Mouse (Mus musculus): ENCODE results near the gene Fam57b. TPM values are rescaled to one million over a fixed set of nuclear protein-coding genes. Genes with fewer than 3 reads are reported as not detected.
A peak's percentile ranks its signal among the peaks of the same experiment; 100 is the strongest.
"Not testable (repeated sequence)": the region's sequence is repeated elsewhere in the genome, so short reads cannot be mapped to it uniquely, and the experiment has no call there.

Gene Fam57b
- total RNA-seq, 1 experiment from 2014 or later: not detected

DNA sequence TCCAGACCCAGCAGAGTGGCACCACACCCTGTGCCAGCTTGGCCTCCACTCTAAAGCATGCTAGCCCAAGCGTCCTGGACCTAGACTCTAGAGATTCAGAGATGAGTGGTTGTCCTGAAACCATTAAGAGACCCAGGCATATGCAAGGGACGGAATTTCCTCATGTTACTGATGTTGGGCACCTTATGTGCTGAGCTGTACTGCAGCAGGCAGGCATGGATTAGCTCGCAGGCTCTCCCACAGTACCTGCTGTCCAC is 21.6 kb upstream of the Fam57b start:
- ATAC-seq (ENCODE audit: extremely low read depth, insufficient number of reproducible peaks, low FRiP score, poor library complexity, severe bottlenecking): no peak

DNA sequence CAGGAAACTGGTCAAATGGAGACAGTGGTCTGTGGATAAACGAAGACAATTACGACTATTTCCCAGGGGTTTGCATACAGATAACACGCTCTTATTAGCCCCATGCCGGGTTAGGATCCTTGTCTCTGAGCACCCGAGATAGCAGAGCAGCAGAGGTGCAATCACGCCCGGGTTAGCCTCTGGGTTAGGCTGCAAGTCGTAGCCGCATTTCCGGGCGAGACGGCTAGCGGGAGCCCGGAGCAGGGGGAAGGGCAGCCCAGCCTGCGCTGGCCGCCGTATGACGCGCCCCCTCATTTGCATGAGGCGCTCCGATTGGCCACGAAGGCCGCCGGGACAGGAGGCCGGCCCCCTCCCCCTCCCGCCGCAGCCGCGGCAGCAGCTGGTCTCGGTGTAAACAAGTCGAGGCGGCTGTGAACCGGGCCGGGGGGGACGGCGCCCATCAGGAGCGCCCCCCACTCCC is 20.8 kb upstream of the Fam57b start, which contains the start of gene Ypel3:
Gene Ypel3, plus strand, starts transcription at position 358 of the 460 bp plus-strand sequence.
- peak; percentile 90 for ATAC-seq (ENCODE audit: extremely low read depth, insufficient number of reproducible peaks, low FRiP score, poor library complexity, severe bottlenecking)

DNA sequence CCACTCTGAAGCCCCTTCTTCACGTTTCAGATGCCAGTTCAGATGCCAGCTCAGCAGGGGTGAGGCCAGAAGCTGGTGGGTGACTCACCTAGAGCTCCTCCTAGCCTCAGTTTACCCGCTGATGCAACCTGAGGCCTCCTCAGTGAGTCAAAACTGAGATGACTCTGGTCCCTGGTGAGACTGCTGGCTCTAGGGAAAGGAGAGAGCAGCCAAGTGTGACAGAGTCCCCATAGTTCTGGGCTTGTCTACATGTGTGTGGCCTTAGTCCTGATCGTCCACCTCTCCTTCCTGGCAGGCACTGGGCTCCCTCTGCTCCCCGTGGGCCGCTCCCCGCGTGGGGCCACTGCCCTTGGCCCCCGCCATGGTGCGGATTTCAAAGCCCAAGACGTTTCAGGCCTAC is 20.0 kb upstream of the Fam57b start:
- ATAC-seq (ENCODE audit: extremely low read depth, insufficient number of reproducible peaks, low FRiP score, poor library complexity, severe bottlenecking): no peak

DNA sequence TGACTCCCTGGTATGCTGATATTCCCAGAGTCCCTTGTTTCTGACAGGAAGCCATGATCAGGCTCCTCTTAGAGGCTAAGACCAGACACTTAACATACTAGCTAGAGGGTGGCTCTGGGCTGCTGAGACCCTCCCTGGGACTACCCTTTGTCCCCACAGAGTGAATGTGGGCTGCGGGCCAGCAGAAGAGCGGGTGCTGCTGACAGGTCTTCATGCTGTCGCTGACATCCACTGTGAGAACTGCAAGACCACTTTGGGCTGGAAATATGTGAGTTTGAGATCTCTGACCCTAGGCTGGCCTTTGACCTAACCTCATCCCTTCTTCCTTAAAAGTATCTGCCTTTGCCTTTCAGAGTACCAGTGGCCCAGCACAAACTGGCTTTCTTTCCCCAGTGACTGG is 19.3 kb upstream of the Fam57b start:
- ATAC-seq (ENCODE audit: extremely low read depth, insufficient number of reproducible peaks, low FRiP score, poor library complexity, severe bottlenecking): no peak

DNA sequence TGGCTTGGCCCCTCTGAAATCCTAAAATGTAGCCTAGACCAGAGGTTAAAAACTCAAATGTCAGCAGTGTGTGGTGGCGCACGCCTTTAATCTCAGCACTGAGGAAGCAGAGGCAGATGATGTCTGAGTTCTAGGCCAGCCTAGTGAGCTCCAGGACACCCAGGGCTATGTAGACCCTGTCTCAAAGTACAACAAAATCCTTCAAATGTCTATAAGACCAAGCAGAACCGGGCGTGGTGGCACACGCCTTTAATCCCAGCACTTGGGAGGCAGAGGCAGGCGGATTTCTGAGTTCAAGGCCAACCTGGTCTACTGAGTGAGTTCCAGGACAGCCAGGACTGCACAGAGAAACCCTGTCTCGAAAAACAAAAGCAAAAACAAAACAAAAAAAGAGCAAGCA is 18.4 kb upstream of the Fam57b start:
- ATAC-seq (ENCODE audit: extremely low read depth, insufficient number of reproducible peaks, low FRiP score, poor library complexity, severe bottlenecking): not testable (repeated sequence)

DNA sequence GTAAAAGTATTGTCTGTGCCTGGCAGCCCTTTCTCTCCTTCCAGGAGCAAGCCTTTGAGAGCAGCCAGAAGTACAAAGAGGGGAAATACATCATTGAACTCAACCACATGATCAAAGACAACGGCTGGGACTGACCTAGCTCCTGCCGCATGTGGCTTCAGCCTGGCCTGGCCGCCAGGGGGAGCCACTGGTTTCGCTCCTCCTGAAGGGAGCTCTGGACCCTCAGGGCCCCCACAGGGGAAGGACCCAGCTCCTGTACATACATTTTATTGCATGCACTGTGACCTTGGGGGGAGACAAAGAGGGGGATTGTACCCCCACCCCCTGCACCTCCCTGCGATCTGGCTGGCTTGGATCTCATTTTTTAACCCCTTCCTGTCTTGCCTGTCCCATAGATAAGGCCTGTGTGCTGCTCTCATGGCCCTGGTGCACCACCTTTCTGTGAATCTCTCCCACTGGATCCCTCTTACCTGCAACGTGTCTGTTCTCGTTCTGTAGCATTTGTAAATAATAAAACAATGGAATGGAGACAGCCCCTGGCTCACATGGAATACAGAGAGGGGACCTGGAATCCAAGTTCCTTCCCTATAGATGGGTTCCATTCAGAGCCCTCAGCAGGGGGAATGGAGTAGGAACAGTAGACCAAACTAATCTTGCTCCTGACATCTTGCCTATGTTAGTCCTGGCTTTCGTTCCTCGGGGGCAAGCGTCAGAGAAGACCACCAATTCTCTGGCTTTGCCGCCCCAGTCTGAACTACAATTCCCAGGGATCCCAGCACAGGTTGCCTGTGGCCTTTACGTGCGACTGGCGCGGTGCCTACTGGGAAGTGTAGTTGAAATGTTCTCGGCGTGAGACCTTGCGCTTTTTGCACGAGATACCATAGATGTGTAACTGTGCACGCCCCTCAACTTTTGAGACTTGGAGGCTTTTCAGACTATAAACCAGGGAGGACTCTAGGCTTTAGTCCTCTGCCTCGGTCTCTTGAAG is 17.2 kb upstream of the Fam57b start:
- ATAC-seq (ENCODE audit: extremely low read depth, insufficient number of reproducible peaks, low FRiP score, poor library complexity, severe bottlenecking): peak; percentile 35

DNA sequence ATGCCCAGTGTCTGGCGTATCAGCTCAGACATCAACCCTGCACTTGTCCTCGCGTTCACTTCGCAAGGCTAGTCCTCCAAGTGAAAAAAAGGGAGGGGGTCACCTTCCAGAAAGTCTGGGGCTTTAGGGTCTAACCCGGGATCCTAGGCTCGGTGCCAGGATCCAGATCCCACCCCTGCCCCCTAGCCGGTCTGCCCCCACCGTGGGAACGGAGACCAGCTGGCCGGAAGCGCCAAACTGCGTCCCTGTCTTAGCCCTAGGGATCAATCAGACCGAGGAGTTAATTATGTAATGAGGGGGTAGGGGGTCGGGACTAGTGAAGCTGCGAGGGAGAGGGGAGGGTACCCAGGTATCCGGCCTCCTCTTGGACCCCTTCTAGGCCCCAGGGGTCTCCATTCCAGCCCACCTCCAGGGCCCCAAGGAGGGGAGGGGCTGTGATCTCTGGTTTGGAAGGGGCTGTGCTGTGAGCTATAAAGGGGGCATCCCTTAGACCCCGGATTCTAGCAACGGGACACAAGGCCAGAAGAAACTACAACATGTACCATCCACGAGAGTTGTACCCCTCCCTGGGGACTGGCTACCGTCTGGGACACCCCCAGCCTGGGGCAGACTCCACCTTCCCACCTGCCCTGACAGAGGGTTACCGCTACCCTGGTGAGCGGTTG is 16.4 kb upstream of the Fam57b start, which contains the start of gene Tbx6:
Gene Tbx6, plus strand, starts transcription at position 513 of the 665 bp plus-strand sequence.
- ATAC-seq (ENCODE audit: extremely low read depth, insufficient number of reproducible peaks, low FRiP score, poor library complexity, severe bottlenecking): no peak

DNA sequence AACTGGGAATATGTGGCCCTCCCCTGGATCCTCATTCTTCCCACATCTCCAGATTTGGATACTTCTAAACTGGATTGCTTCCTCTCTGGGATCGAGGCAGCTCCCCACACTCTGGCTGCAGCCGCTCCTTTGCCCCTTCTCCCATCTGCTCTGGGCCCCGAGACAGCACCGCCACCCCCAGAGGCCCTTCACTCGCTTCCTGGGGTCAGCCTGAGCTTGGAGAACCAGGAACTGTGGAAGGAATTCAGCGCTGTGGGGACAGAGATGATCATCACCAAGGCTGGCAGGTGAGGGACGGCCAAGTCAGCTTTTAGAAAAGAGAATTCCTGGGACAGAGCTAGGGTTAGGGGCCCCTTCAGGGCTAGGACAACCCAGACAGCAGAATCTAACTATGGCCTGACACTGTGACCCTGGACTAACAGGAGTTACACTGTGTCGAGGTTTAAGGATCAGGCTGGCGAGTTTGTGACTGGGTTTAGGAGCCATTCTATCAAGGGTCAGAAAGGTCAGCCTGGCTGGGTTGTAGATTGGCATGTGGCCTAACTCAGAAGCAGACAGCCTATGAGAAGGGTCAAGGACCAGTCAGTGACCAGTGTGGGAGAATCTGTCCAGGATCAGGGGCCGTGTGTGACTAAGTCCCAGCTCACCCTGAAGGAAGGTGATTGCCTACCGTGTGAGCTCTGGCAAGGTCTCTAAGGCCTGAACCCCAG is 15.7 kb upstream of the Fam57b start:
- no peak for ATAC-seq (ENCODE audit: extremely low read depth, insufficient number of reproducible peaks, low FRiP score, poor library complexity, severe bottlenecking)

DNA sequence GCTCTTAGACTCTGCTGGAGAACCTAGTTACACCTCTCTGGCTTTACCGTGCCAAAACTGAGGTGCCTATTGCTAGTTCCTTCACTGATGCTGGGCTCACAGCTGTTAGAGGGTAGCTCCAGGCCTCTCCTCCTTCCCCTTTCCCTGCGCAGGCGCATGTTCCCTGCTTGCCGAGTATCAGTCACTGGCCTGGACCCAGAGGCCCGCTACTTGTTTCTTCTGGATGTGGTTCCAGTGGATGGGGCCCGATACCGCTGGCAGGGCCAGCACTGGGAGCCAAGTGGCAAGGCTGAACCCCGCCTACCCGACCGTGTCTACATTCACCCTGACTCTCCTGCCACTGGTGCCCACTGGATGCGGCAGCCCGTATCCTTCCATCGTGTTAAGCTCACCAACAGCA is 14.8 kb upstream of the Fam57b start:
- ATAC-seq (ENCODE audit: extremely low read depth, insufficient number of reproducible peaks, low FRiP score, poor library complexity, severe bottlenecking): no peak

DNA sequence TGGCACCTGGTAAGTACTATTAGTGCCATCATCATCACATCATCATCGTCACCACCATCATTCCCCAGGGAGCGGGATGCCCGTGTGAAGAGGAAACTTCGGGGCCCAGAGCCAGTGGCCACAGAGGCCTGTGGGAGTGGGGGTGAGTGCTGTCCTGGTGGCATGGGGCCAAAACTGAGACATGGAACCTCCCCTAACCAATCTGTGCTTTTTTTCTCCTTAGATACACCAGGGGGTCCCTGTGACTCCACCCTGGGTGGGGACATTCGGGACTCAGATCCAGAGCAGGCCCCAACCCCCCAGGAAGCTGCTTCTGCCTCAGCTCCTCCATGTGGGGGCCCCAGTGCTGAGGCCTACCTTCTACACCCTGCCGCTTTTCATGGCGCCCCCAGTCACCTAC is 13.0 kb upstream of the Fam57b start:
- no peak for ATAC-seq (ENCODE audit: extremely low read depth, insufficient number of reproducible peaks, low FRiP score, poor library complexity, severe bottlenecking)

DNA sequence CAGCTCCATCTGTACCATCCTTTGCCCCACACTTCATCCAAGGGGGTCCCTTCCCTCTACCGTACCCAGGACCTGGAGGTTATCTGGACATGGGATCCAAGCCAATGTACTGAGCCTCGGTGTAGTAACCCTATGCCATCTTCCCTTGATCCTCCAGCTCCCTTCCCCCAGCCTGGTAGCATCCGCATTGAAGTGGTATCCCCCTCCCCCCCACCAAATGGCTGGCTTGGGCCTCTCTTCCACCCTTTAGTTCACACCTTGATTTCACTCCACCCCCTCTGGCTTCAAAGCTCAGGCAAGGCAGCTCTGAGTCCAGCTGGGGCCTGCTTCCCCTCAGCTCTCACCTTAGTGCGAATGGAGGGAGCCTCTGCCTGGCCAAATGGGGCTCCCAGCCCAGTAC is 12.4 kb upstream of the Fam57b start:
- ATAC-seq (ENCODE audit: extremely low read depth, insufficient number of reproducible peaks, low FRiP score, poor library complexity, severe bottlenecking): no peak

DNA sequence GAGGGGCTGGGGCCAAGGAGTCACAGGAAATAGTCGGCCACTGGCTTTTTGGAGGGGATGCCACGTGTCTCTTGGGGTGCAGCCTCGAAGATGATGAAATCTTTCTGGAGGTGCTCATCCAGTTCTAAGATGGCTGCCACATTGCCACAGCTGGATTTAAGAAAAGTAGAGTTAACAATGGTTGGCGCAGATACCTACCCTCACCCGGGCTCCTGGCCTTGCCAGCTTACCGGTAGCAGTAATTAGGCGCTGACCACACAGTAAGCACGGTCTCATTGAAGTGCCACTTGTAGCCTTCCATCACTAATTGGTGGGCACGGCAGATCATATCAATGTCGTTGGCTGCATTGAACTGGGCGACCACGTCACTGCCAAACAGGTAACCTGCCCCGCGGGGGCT is 11.3 kb upstream of the Fam57b start:
- no peak for ATAC-seq (ENCODE audit: extremely low read depth, insufficient number of reproducible peaks, low FRiP score, poor library complexity, severe bottlenecking)

DNA sequence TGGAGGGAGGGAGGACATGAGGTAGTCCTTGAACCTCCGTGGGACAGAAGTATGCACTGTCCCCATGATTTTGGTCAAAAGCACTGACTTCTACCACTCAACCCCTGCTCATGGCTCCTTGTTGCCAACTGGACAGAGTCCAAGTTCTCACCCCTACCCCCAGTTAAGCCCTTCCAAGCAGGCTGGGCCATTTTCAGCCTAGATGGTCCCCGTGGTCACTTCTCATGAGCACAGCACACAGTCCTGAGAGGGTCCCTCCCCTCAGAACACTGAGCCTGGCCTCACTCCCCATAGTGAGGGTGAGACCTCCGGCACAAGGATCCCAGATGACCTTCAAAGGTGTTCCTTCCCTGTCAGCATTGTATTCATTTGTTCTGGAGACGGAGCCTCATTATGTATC is 8.3 kb upstream of the Fam57b start:
- no peak for ATAC-seq (ENCODE audit: extremely low read depth, insufficient number of reproducible peaks, low FRiP score, poor library complexity, severe bottlenecking)

DNA sequence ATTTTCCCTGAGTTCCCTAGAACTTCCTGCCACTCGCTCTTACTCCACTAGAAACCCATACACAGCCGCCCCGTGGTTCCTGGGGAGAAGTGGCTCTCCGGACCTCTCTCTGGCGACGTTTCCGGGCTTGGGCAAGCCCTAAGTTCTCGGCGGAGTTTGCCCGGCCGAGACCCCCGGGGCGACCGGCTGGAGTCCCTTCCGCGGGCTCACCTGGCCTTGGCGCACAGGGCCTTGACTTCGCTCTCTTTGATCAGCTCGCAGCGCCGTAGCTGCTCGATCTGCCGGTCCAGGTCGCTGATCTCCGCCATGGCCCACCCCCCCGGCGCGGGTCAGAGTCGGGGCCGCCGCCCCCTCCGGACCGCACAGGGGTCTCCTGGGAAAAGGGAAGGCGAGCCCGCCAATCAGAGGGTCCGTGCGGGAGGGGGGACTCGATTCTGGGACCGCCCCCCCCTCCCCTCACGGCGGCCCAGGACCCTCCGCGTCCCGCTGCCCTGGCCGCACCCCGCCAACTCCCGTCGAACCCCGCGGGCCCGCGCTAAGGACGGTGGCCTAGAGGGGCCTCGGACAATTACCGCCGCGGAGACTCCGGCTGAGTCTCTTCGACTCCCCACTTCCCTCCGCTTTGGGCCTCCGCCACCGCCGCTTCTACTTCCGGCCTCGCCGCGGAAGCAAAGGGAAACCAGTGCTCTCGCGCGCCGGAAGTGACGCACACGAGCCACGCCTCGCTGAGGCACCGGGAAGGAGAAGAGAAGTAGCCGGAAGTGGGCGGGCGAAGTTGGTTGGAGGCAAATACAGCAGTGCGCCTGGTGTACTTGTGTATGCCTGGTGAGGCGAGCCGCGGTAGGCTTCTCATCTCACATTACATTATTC is 5.4 kb upstream of the Fam57b start, which contains the start of gene Ppp4c:
Gene Ppp4c, minus strand, starts transcription at position 646 of the 870 bp plus-strand sequence.
- peak; percentile 94 for ATAC-seq (ENCODE audit: extremely low read depth, insufficient number of reproducible peaks, low FRiP score, poor library complexity, severe bottlenecking)

DNA sequence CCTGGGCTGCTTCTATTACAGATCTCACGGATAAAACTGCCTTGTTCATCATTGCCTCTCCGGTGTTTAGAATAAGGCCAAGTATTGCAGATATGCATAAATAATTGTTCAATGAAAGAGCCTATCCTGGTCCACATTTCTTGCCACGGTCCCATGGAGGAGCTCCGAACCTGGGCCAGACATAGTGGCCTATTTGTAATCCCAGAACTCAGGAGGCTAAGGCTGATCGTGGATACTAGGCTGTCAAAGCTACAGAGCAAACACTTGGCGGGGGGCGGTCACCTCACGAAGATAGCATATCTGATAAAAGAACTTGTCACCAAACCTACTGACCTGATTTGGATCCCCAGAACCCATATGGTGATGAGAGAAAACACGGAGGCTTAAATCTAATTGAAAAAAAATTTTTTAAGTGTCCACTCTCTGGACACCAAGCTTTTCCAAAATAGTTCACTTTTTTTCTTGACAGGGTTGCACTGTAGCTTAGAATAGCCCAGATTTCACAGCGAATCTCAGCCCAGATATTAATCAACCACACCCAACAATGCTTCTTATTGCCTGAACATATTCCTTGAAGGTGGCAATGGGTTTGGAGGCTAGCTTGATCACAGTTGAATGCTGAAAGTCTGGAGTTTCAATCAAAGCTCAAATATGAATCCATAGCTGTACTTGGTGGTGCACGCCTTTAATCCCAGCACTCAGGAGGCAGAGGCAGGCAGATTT is 4.6 kb upstream of the Fam57b start:
- no peak for ATAC-seq (ENCODE audit: extremely low read depth, insufficient number of reproducible peaks, low FRiP score, poor library complexity, severe bottlenecking)

DNA sequence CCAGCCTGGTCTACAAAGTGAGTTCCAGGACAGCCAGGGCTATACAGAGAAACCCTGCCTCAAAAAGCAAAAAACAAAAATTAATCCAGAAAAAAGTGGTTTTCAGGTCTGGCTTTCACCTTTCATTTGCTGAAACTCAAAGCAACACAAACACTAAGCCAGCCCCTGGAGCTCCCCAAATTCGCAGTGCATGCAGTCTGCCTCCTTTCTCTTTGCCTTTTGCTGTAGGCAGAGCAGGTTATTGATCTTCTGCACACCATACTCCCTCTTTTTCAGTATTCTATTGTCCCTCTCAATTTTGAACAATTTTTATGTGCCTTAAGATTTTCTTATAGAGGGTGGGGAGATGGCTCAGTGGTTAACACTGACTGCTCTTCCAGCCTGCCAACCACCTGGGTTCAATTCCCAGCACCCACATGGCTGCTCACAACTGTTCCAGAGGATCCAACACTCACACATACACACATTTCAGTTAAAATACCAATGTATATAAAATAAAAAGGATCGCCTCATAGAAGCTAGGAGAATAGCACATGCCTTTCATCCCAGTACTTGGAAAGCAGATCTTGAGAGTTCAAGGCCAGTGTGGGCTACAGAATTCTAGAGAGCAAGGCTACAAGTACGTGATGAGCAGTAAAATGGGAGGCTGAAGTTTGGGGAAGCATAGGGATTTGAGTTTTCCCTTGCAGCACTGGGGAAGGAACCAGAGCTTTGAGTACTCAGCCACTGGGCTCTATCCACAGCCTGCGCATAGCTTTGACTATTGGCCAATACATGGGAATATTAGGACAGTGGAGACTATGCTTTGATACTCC is 3.8 kb upstream of the Fam57b start:
- no peak for ATAC-seq (ENCODE audit: extremely low read depth, insufficient number of reproducible peaks, low FRiP score, poor library complexity, severe bottlenecking)

DNA sequence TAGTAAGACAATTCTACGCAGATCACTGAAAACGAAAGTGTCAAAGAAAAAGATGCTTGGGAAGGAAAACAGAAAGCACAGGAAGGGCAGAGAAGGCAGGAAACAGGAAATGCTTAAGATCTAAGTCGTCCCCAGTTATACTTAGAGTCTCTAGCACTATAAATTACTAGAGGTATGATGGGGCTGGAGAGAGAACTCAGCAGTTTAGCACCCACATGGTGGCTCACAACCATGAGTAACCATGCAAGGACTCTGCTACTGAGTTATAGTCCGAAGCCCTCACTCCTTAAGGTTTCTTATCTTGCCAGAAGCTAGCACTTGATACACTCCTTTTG is 3.2 kb upstream of the Fam57b start:
- ATAC-seq (ENCODE audit: extremely low read depth, insufficient number of reproducible peaks, low FRiP score, poor library complexity, severe bottlenecking): no peak
